Mouse (Mus musculus) liver, embryonic 11.5 days (tissue): Measurements from ENCODE around the gene Rbl1. TPM values are rescaled to one million over a fixed set of nuclear protein-coding genes. Genes with fewer than 3 reads are reported as not detected.

Source experiments
- ATAC-seq: fragments of 200-750 bp; cut with Nextera tagmentation; replicated peaks from 2 replicates; pipeline ENCODE4 v1.8.0; 2017; ENCODE audit warnings: moderate number of reproducible peaks, mild to moderate bottlenecking, moderate TSS enrichment, moderate library complexity; ENCODE audit not compliant: low FRiP score
- DNase-seq: peaks from one replicate; pipeline ENCODE4 v3.0.0-alpha.2; 2017; ENCODE audit warnings: low spot score
- H3K27ac ChIP-seq: fragments of 300-500 bp; sonication (generic); 2 replicates; pipeline ENCODE4 v1.5.1; 2014; ENCODE audit warnings: mild to moderate bottlenecking, low read depth, low read length, control low read depth
- H3K27me3 ChIP-seq: fragments of 300-500 bp; sonication (generic); replicated peaks from 2 replicates; pipeline ENCODE4 v1.6.1; 2014; ENCODE audit warnings: low read length, mixed read lengths; ENCODE audit not compliant: control insufficient read depth, insufficient read depth
- H3K36me3 ChIP-seq: fragments of 300-500 bp; sonication (generic); 2 replicates; pipeline ENCODE4 v1.6.1; 2014; ENCODE audit warnings: mild to moderate bottlenecking, low read length, moderate library complexity, mixed read lengths; ENCODE audit not compliant: control insufficient read depth, insufficient read depth
- H3K4me1 ChIP-seq: fragments of 300-500 bp; sonication (generic); replicated peaks from 2 replicates; pipeline ENCODE4 v1.6.1; 2014; ENCODE audit warnings: low read length, mixed read lengths; ENCODE audit not compliant: control insufficient read depth, insufficient read depth
- H3K4me2 ChIP-seq: fragments of 300-500 bp; sonication (generic); 2 replicates; pipeline ENCODE4 v1.6.1; 2014; ENCODE audit warnings: mild to moderate bottlenecking, control low read depth, moderate library complexity
- H3K4me3 ChIP-seq: fragments of 300-500 bp; sonication (generic); 2 replicates; pipeline ENCODE4 v1.5.1; 2014; ENCODE audit warnings: low read depth, low read length, control low read depth
- H3K9ac ChIP-seq: fragments of 300-500 bp; sonication (generic); 2 replicates; pipeline ENCODE4 v1.6.1; 2014; ENCODE audit warnings: low read depth, low read length, control low read depth
- H3K9me3 ChIP-seq: fragments of 300-500 bp; sonication (generic); 2 replicates; pipeline ENCODE4 v1.6.1; 2016; ENCODE audit warnings: low read length, inconsistent platforms, mixed read lengths; ENCODE audit not compliant: control insufficient read depth
- WGBS: fragments of 180-500 bp; shearing (Covaris S2); extraction: QIAGEN DNeasy Blood & Tissue Kit; methylation state at CpG from one replicate; pipeline ENCODE4 v1.1.7; 2014; 5-methylcytosine and 5-hydroxymethylcytosine counted together
- polyA plus RNA-seq: library from polyadenylated mRNA; unstranded; fragments of >200 nt; fragmentation: Nextera tagmentation; extraction: Ambion mirVana; gene quantifications from 2 replicates; pipeline ENCODE4 v1.2.1, GENCODE M21; 2014

Rbl1 gene
- polyA plus RNA-seq, 1 experiment from 2014 or later = 29.2 TPM

DNA sequence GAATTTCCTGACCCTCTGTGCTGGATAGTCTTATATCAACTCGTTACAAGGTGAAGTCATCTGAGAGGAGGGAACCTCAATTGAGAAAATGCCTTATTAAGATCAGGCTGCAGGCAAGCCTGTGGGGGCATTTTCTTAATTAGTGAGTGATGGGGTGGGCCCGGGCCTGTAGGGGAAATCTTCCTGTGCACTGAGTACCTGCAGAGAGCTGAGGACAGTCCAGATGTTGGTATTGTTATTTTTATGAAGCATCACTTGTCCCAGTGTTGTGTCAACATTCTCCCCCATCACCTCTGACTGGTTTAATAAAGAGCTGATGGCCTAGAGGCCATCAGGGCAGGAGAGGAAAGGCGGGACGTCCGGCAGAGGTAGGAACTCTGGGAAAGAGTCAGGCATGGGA lies 60.2 kb downstream of the Rbl1 start:
- Histone ChIP-seq H3K36me3 (peaks cover 8% of the 10 kb centered on the region), H3K4me2 (no peak overlapping the region), H3K27me3 (no peaks in the 10 kb centered on the region), H3K27ac (no peak overlapping the region), H3K4me3 (no peak overlapping the region), H3K4me1 (no peaks in the 10 kb centered on the region), H3K9ac (no peak overlapping the region), H3K9me3 (no peaks in the 10 kb centered on the region)
- 88% methylated on average over 5 of the region's 5 CpGs for WGBS
- DNase-seq (no peak), ATAC-seq (no peak)

DNA sequence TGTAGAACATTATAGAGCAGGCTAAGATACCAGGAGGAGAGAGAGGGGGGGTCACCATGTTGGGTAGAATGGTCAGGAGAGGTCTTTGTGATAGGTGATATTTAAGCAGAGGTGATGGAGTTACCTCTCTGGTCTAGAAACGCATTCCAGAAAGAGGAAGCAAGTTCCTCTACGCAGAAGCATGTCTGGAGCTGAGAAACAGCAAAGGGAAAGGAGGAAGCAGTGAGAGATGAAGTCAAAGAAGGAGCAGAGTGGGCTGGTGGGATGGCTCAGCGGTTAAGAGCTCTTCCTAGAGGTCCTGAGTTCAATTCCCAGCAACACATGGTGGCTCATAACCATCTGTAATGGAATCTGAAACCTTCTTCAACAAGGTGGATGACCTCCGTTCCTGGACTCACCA lies 62.4 kb downstream of the Rbl1 start:
- DNase-seq = no peak
- no peak for ATAC-seq
- no peak overlapping the region for H3K9ac ChIP-seq
- no peak overlapping the region for H3K4me2 ChIP-seq
- H3K9me3 ChIP-seq = no peaks in the 10 kb centered on the region
- no peaks in the 10 kb centered on the region for H3K36me3 ChIP-seq
- H3K4me3 ChIP-seq = no peak overlapping the region
- H3K27ac ChIP-seq = no peak overlapping the region
- no peaks in the 10 kb centered on the region for H3K27me3 ChIP-seq
- no peaks in the 10 kb centered on the region for H3K4me1 ChIP-seq
- WGBS = 59% methylated on average over 4 of the region's 4 CpGs

DNA sequence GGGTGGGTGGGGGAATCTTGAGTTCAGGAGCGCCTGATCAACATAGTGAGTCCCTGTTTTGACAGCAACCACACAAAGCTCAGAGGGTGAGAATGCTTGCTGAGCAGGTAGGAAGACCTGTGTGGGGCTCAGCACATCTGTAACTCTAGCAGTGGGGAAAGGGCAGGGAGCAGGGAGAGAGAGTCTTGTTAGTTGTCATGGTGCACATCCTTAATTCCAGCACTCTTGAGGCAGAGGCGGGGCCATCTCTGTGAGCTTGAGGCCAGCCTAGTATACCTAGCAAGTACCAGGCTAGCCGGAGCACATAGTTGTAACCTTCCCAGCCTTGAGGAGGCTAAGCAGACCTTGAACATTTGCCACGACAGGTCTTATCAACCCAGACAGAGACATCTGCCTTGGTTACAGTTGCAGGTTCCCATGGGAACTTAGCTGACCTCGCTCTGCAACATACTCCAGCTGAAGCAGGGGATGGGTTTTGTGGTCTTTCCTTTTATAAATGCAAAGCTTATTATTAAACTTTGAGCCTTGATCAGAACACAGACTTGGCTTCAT lies 65.0 kb downstream of the Rbl1 start:
- Histone ChIP-seq H3K36me3 (no peaks in the 10 kb centered on the region), H3K9me3 (no peaks in the 10 kb centered on the region), H3K4me2 (no peak overlapping the region), H3K27me3 (no peaks in the 10 kb centered on the region), H3K4me1 (no peaks in the 10 kb centered on the region), H3K4me3 (no peak overlapping the region), H3K27ac (no peak overlapping the region), H3K9ac (no peak overlapping the region)
- WGBS = 70% methylated on average over 5 of the region's 5 CpGs
- no peak for DNase-seq
- no peak for ATAC-seq

DNA sequence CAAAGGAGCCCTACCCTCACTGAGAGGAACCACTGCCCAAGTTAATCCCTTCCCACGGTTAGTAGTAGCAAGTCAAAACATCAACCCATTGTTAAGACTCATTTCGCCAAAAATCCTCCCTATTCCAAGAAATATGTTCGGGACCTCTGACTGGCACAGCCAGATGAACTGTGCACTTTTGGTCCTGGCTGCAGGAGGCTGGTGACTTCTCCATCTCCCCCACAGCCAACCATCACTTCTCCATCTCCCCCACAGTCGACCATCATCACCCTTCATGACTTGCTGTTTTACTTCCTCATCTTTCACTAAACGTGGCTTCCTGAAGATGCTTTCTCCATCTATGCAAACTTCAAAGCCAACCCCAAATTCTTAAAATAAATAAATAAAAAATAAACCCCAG lies 65.5 kb downstream of the Rbl1 start:
- Histone ChIP-seq H3K27ac (no peak overlapping the region), H3K9ac (no peak overlapping the region), H3K27me3 (no peaks in the 10 kb centered on the region), H3K4me1 (no peaks in the 10 kb centered on the region; the same call in 1 of the 2 replicates), H3K9me3 (no peaks in the 10 kb centered on the region), H3K4me2 (no peak overlapping the region), H3K36me3 (no peaks in the 10 kb centered on the region), H3K4me3 (no peak overlapping the region)
- WGBS = 60% methylated on average over 5 of the region's 5 CpGs
- ATAC-seq = no peak
- no peak for DNase-seq

DNA sequence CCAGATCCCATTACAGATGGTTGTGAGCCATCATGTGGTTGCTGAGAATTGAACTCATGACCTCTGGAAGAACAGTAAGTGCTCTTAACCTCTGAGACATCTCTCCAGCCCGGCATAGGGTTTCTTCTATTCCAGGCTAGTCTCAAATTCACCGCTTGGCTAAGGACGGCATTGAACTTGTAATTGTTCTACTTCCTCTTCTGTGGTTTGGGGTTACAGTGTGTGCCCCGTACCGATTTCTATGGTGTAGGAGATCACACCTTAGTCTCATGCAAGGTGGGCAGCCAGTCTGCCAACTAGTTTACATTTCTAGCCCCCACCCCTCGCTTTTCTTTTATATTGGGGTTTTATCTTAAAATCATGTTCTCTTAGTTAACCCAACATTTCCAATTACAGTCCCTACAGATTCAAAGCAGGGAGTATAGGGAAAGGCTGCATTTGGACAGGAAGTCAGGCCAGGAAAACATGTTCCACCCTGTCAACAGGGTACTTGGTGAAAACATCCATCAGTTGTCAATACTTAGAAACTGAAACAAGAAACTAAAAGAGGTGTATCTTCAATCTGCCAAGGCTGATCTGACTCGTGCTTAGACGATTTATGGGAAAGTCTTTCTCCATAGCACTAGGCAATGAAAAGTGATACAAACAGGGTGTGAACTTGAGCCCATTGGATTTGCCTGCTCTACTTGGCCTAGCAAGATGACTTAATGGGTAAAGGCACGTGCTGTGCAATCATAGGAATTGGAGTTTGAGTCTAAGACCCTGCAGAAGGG lies 66.2 kb downstream of the Rbl1 start:
- DNase-seq = no peak
- Histone ChIP-seq H3K4me2 (no peak overlapping the region), H3K4me3 (no peak overlapping the region), H3K27me3 (no peaks in the 10 kb centered on the region), H3K36me3 (no peaks in the 10 kb centered on the region), H3K9ac (no peak overlapping the region), H3K27ac (no peak overlapping the region), H3K4me1 (peaks cover 3% of the 10 kb centered on the region; the same call in 1 of the 2 replicates), H3K9me3 (no peaks in the 10 kb centered on the region)
- ATAC-seq = no peak
- WGBS = 60% methylated on average over 9 of the region's 9 CpGs

DNA sequence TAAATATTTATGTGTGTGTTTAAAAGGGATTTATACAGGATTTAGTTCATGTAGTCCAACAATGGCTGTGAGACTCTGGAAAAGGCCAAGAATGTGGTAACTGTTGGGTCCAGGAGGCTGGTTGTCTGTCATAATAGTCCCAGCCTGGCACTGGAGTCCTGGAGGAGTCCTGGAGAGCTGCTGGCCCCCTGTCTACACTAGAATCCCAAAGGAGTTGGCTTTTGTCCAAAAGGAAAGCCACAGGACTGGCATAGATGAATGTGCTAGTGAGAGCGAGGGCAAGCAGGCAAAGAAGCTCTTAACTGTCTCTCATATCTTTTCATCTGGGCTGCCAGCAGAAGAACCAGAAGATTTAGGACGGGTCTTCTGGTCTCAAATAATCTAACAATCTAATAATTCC lies 67.7 kb downstream of the Rbl1 start:
- Histone ChIP-seq H3K4me3 (no peak overlapping the region), H3K4me2 (no peak overlapping the region), H3K4me1 (peaks cover 11% of the 10 kb centered on the region), H3K36me3 (no peaks in the 10 kb centered on the region), H3K27ac (no peak overlapping the region), H3K9me3 (no peaks in the 10 kb centered on the region), H3K9ac (no peak overlapping the region), H3K27me3 (no peaks in the 10 kb centered on the region)
- ATAC-seq = no peak
- WGBS = 72% methylated on average over 2 of the region's 2 CpGs
- no peak for DNase-seq

DNA sequence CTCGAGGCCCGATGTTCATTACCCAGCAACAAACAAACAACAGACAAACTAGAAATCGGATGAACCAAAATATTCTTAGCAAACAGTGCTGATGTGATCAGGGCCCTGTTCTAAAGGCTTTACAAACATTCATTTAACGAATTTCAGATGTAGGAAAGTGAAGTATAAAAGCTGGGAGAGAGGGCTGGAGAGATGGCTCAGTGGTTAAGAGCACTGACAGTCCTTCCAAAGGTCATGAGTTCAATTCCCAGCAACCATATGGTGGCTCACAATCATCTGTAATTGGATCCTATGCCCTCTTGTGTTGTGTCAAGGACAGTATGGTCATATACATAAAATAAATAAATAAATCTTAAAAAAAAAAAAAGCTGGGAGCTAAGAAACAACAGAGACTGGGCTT lies 68.2 kb downstream of the Rbl1 start:
- Histone ChIP-seq H3K4me3 (no peak overlapping the region), H3K36me3 (no peaks in the 10 kb centered on the region), H3K4me1 (peaks cover 11% of the 10 kb centered on the region), H3K9me3 (no peaks in the 10 kb centered on the region), H3K27me3 (no peaks in the 10 kb centered on the region), H3K9ac (no peak overlapping the region), H3K27ac (no peak overlapping the region), H3K4me2 (no peak overlapping the region)
- ATAC-seq (no peak), DNase-seq (no peak)
- WGBS = 87% methylated on average over 4 of the region's 4 CpGs

DNA sequence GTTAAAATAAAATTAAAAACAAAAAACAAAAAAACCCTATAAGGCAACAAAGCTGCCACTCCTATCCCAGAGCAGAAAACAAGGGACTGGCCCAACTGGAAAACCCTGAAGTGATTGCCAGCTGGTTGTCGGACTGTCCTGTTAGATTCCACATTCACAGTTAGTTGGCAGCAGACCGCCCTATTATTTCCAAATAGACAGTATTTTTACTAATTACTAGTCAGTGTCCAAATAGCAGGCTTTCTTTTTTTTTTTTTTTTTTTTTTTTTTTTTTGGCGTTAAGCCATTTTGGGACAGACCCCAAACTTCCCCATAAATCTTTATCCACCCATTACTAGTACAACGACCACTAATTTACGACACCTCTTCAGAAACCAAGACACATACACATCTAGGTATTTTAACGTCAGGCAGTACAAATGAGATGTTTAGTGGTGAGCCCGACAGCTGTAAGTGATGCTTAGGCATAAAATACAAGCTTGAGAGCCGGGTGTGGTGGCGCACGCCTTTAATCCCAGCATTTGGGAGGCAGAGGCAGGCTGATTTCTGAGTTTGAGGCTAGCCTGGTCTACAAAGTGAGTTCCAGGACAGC lies 68.7 kb downstream of the Rbl1 start:
- DNase-seq (no peak), ATAC-seq (no peak)
- Histone ChIP-seq H3K4me1 (peaks cover 11% of the 10 kb centered on the region), H3K4me3 (peak overlapping the region; percentile 72), H3K9ac (peak overlapping the region; percentile 71), H3K36me3 (no peaks in the 10 kb centered on the region), H3K27ac (peak overlapping the region; percentile 52), H3K9me3 (no peaks in the 10 kb centered on the region), H3K27me3 (no peaks in the 10 kb centered on the region), H3K4me2 (peak overlapping the region; percentile 85)
- WGBS = 82% methylated on average over 10 of the region's 10 CpGs

DNA sequence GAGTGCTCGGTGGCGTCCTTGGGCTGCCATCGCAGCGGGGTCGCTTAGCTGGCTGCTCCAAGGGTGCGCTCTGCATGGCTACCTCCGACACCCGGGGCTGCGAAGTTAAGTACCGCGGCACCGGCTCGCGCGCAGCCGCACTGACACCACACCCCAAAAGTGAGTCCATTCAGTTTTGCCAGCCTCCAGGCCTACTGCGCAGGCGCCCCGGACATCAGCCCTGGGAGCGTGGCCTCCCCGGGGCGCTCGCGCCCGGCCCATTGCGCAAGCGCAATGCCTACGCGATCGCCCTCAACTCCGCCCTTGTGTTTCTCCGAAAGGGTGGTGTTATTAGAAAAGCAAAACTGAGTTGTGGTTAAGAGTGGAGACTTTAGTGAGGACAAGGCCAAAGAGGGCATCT lies 69.3 kb downstream of the Rbl1 start, which contains the start of gene Samhd1:
TSS of gene Samhd1 (minus strand) at position 252 of the 400 bp plus-strand sequence.
- H3K27me3 ChIP-seq = no peaks in the 10 kb centered on the region
- peak; percentile 93 for ATAC-seq
- DNase-seq = peak; percentile 92
- peak within 1 kb of the TSS; percentile 60 for H3K27ac ChIP-seq
- peak within 1 kb of the TSS; percentile 72 for H3K4me3 ChIP-seq
- H3K9me3 ChIP-seq = no peaks in the 10 kb centered on the region
- H3K4me2 ChIP-seq = peak within 1 kb of the TSS; percentile 85
- whole genome bisulfite sequencing = 0% methylated on average over 32 of the region's 32 CpGs
- H3K4me1 ChIP-seq = peaks cover 11% of the 10 kb centered on the region
- no peaks in the 10 kb centered on the region for H3K36me3 ChIP-seq
- H3K9ac ChIP-seq = peak within 1 kb of the TSS; percentile 71
